Mouse (Mus musculus) brain, adult 2 months (tissue): ENCODE measurements around the gene Gm43302.
"Not testable (repeated sequence)": the region's sequence is repeated elsewhere in the genome, so short reads cannot be mapped to it uniquely, and the experiment has no call there.

Experiments used
- DNase-seq: peaks from one replicate; pipeline ENCODE4 v3.0.0; 2011; ENCODE audit warnings: low read depth, low spot score

The Gm43302 gene

GRCm38 (mm10) chr5:105293226-105294165 is at the start of gene Gm43302, which contains the start of gene Gbp6:
Gene Gm43302, minus strand, starts transcription at chr5:105293695.
Gene Gbp6, minus strand, starts transcription at chr5:105293698.
- peak; percentile 91 for DNase-seq

GRCm38 (mm10) chr5:105341281-105341680 is 47.8 kb upstream of the Gm43302 start:
- no peak for DNase-seq

GRCm38 (mm10) chr5:105322543-105322942 is 29.0 kb upstream of the Gm43302 start:
- DNase-seq, result peak; percentile 33

- no peak for DNase-seq
Measured at GRCm38 (mm10) chr5:105310941-105311340, 17.4 kb upstream of the Gm43302 start.

GRCm38 (mm10) chr5:105309148-105309547 is 15.7 kb upstream of the Gm43302 start:
- DNase-seq, result not testable (repeated sequence)

GRCm38 (mm10) chr5:105306946-105307345 is 13.5 kb upstream of the Gm43302 start:
- DNase-seq, result not testable (repeated sequence)

- no peak for DNase-seq
Measured at GRCm38 (mm10) chr5:105306159-105306581, 12.7 kb upstream of the Gm43302 start.

- DNase-seq, result not testable (repeated sequence)
Measured at GRCm38 (mm10) chr5:105305671-105306070, 12.2 kb upstream of the Gm43302 start.

GRCm38 (mm10) chr5:105301963-105302362 is 8.5 kb upstream of the Gm43302 start:
- no peak for DNase-seq

- DNase-seq, result no peak
Measured at GRCm38 (mm10) chr5:105301531-105301930, 8.0 kb upstream of the Gm43302 start.

- no peak for DNase-seq
Measured at GRCm38 (mm10) chr5:105295746-105296145, 2.3 kb upstream of the Gm43302 start.

GRCm38 (mm10) chr5:105292492-105292891 is 1.0 kb downstream of the Gm43302 start:
- peak; percentile 35 for DNase-seq

- not testable (repeated sequence) for DNase-seq
Measured at GRCm38 (mm10) chr5:105290921-105291320, 2.6 kb downstream of the Gm43302 start.

GRCm38 (mm10) chr5:105260673-105261072 is 32.8 kb downstream of the Gm43302 start:
- not testable (repeated sequence) for DNase-seq

GRCm38 (mm10) chr5:105252491-105252890 is 41.0 kb downstream of the Gm43302 start:
- DNase-seq, result no peak

GRCm38 (mm10) chr5:105244741-105245140 is 48.8 kb downstream of the Gm43302 start:
- DNase-seq, result not testable (repeated sequence)

GRCm38 (mm10) chr5:105240982-105241381 is 52.5 kb downstream of the Gm43302 start:
- DNase-seq, result peak; percentile 26

GRCm38 (mm10) chr5:105239483-105240047 is 53.9 kb downstream of the Gm43302 start, which contains the start of gene Gbp10:
Gene Gbp10, minus strand, starts transcription at chr5:105239533.
- DNase-seq, result peak; percentile 10

- DNase-seq, result not testable (repeated sequence)
Measured at GRCm38 (mm10) chr5:105238402-105238801, 55.1 kb downstream of the Gm43302 start.

GRCm38 (mm10) chr5:105236040-105236439 is 57.5 kb downstream of the Gm43302 start:
- DNase-seq, result not testable (repeated sequence)

- DNase-seq, result not testable (repeated sequence)
Measured at GRCm38 (mm10) chr5:105208957-105209356, 84.5 kb downstream of the Gm43302 start.

- DNase-seq, result not testable (repeated sequence)
Measured at GRCm38 (mm10) chr5:105200791-105201355, 92.6 kb downstream of the Gm43302 start.
